Mouse (Mus musculus): ENCODE measurements around the gene Gm12355.

Gm12355 gene

GRCm38 (mm10) chr11:98582551-98583264 is 42.8 kb downstream of the Gm12355 start:
- DNase-seq (ENCODE audit: extremely low read depth, insufficient read length, low spot score): no peak

DNA sequence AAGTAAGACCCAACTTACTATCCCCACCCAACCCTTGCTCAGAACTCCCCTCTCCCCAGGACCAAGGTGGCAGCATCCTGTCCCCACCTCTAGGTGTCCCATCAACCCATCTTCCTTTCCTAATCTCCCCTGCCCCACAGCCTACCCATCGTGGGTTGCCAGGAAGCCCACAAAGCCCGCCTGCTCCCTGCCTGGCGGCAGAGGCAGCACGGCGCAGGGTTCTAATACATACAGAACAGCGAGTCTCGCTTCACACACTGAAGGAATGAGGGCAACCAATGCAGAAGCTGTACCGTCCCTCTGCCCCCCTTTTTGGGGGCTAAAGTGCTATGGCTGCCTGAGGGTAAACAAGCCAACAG is 43.5 kb downstream of the Gm12355 start:
- DNase-seq (ENCODE audit: extremely low read depth, insufficient read length, low spot score): no peak

- no peak for DNase-seq (ENCODE audit: extremely low read depth, insufficient read length, low spot score)
These were observed 44.0 kb downstream of the Gm12355 start for GRCm38 (mm10) chr11:98581286-98582029.

DNA sequence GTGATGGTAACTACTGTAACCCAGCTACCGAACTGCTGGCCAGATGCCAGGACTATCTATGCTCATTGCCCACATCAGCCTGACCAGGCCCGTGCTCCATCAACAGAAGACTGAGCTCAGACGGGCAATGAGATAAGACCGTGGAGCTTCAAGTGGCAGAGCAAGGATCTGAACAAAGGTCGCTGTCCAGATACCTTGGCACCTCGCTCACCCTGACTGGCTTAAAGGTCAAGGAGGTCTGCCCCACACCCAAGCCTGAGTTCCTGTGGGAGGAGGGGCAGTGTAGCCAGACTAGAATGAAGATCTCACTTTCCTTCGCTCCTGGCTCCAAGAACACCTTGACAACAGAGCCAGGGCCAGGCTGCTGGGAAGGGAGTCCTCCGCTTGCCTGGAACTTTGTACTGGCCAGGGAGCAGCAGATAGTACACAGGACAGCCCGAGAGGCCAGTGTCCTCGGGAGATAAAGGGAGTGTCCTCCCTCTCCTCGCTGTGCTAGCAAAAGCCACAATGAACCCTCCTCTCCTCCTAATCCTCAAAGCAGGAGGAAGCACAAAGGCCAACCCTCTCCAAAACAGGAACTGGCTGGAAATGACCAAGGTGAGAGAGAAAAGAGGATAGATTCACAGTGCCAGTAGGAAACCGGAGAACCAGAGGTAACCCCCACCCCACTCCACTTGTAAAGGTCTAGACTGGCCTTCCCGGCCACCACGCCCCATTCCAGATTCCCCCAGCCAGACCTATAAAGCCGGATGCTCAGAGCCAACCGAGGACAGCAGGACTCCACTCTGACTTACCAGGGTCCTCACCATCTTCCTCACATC is 45.0 kb downstream of the Gm12355 start:
- DNase-seq (ENCODE audit: extremely low read depth, insufficient read length, low spot score): no peak

- DNase-seq (ENCODE audit: extremely low read depth, insufficient read length, low spot score): no peak
These were observed 47.7 kb downstream of the Gm12355 start for GRCm38 (mm10) chr11:98577776-98578175.

Measured in 3134 (cell line).